27 mouse cellular contexts compared by ENCODE assay signal in genomic region chr13:96468678-96469077, GRCm38 (mm10). TPM values are rescaled to one million over a fixed set of nuclear protein-coding genes. Genes with fewer than 3 reads are reported as not detected.
A peak's percentile ranks its signal among the peaks of the same experiment; 100 is the strongest.
DNase-seq lines count a peak whose midpoint lies in the region; ATAC-seq and TF ChIP-seq lines count a peak whose summit lies in the region.
"Had no signal": no experiment of that assay in that cellular context is flagged by ENCODE, and none has a peak within 500 bp of the region (broad histone marks: within the 10 kb centered on the region; RNA-seq: fewer than 3 reads in every experiment).

No protein-coding gene starts in this region.

- H3K27me3 ChIP-seq in lung, embryonic 14.5 days (ENCODE audit: insufficient read depth, low read length), result no peaks in the 10 kb centered on the region
- H3K27me3 ChIP-seq in lung, embryonic 16.5 days (ENCODE audit: control insufficient read depth, insufficient read depth, low read depth, low read length), result no peaks in the 10 kb centered on the region
- H3K27me3 ChIP-seq: CH12.LX; forebrain, embryonic 13.5 days; forebrain, embryonic 15.5 days had no signal

- no peaks in the 10 kb centered on the region for H3K9me3 ChIP-seq in lung, embryonic 14.5 days (ENCODE audit: low read depth, low read length)
- H3K9me3 ChIP-seq in lung, embryonic 16.5 days (ENCODE audit: control insufficient read depth, low read length), result no peaks in the 10 kb centered on the region
- H3K9me3 ChIP-seq: embryonic facial prominence, embryonic 10.5 days; embryonic facial prominence, embryonic 12.5 days; forebrain, embryonic 13.5 days; forebrain, embryonic 15.5 days; G1E had no signal

- H3K27ac ChIP-seq in lung, embryonic 14.5 days (ENCODE audit: low read depth), result no peak overlapping the region
- peak overlapping the region; percentile 89 for H3K27ac ChIP-seq in lung, embryonic 16.5 days (ENCODE audit: low read length)
- H3K27ac ChIP-seq: embryonic facial prominence, embryonic 10.5 days; embryonic facial prominence, embryonic 12.5 days; forebrain, embryonic 13.5 days; forebrain, embryonic 15.5 days had no signal

- no peak overlapping the region for H3K4me2 ChIP-seq in lung, embryonic 14.5 days
- 0 out of 2 replicates have a peak overlapping the region, but pooled peaks have one; percentile 1 for H3K4me2 ChIP-seq in lung, embryonic 16.5 days (ENCODE audit: low read depth, low read length)
- H3K4me2 ChIP-seq: embryonic facial prominence, embryonic 12.5 days; forebrain, embryonic 13.5 days; forebrain, embryonic 15.5 days had no signal

- TF ChIP-seq CTCF in lung, embryonic 14.5 days (IDR thresholded peaks at IDR 0.05; ENCODE audit: low read depth), result no peak

- H3K4me1 ChIP-seq in lung, embryonic 14.5 days (ENCODE audit: insufficient read depth), result no peaks in the 10 kb centered on the region; the same call in 1 of the 2 replicates
- H3K4me1 ChIP-seq in lung, embryonic 16.5 days (replicated peaks; ENCODE audit: control insufficient read depth, insufficient read depth, low read length), result no peaks in the 10 kb centered on the region; the same call in 1 of the 2 replicates
- H3K4me1 ChIP-seq: embryonic facial prominence, embryonic 10.5 days; embryonic facial prominence, embryonic 12.5 days; forebrain, embryonic 13.5 days; forebrain, embryonic 15.5 days had no signal

- WGBS in lung, embryonic 14.5 days, result 81% methylated on average over 5 of the region's 5 CpGs
- WGBS in lung, embryonic 16.5 days, result 71% methylated on average over 5 of the region's 5 CpGs

- H3K9ac ChIP-seq in lung, embryonic 14.5 days, result no peak overlapping the region
- no peak overlapping the region for H3K9ac ChIP-seq in lung, embryonic 16.5 days (ENCODE audit: low read length)
- H3K9ac ChIP-seq: embryonic facial prominence, embryonic 12.5 days; forebrain, embryonic 13.5 days; forebrain, embryonic 15.5 days had no signal

- H3K4me3 ChIP-seq in lung, embryonic 14.5 days (ENCODE audit: low read depth, low read length), result no peak overlapping the region
- H3K4me3 ChIP-seq in lung, embryonic 16.5 days (ENCODE audit: low read length), result no peak overlapping the region
- H3K4me3 ChIP-seq: embryonic facial prominence, embryonic 10.5 days; embryonic facial prominence, embryonic 12.5 days; forebrain, embryonic 13.5 days; forebrain, embryonic 15.5 days had no signal

- peak; percentile 50 for DNase-seq in lung, embryonic 14.5 days
- DNase-seq in lung, adult 18-20 months, result no peak
- DNase-seq in lung, postnatal 10 days, result no peak
- DNase-seq in lung, postnatal 36 days, result peak; percentile 6
- no peak for DNase-seq in lung, postnatal 25 days (ENCODE audit: low spot score)
- DNase-seq: adrenal gland, adult 8-10 months; adrenal gland, postnatal 14 days; adrenal gland, postnatal 36 days; B cell, adult 2 months; cerebellum, adult 11-12 months; cerebellum, adult 2 months; cerebellum, adult 9-10 months; cerebellum, postnatal 10 days; cerebellum, postnatal 25 days had no signal

- no peak for ATAC-seq in lung, embryonic 14.5 days (ENCODE audit: insufficient read depth)
- ATAC-seq in lung, embryonic 16.5 days (ENCODE audit: low read depth), result peak; percentile 76
- ATAC-seq: activated CD4-positive, CD25-positive, alpha-beta regulatory T cell, adult 4 months; CD4-positive, CD25-positive, alpha-beta regulatory T cell, adult 4 months; forebrain, embryonic 13.5 days; forebrain, embryonic 15.5 days; Patski had no signal

- no peaks in the 10 kb centered on the region for H3K36me3 ChIP-seq in lung, embryonic 14.5 days (ENCODE audit: insufficient read depth)
- no peaks in the 10 kb centered on the region for H3K36me3 ChIP-seq in lung, embryonic 16.5 days (ENCODE audit: control insufficient read depth, insufficient read depth, low read length)
- H3K36me3 ChIP-seq: embryonic facial prominence, embryonic 10.5 days; embryonic facial prominence, embryonic 12.5 days; forebrain, embryonic 15.5 days; G1E had no signal

RNA-seq across cellular contexts. Expression of gene Ankdd1b, which starts 2.3 kb away (rescaled TPM):
- polyA plus RNA-seq in lung, embryonic 14.5 days (2014; fragmentation: Nextera tagmentation; extraction: Ambion mirVana), result not detected in 2 replicates
- 0.13 TPM in 1 of 2 replicates, not detected in the other for polyA plus RNA-seq in lung, embryonic 16.5 days (2015; fragmentation: Nextera tagmentation; extraction: Ambion mirVana)
- polyA plus RNA-seq: activated CD4-positive, CD25-positive, alpha-beta regulatory T cell, adult 4 months; CD4-positive, CD25-positive, alpha-beta regulatory T cell, adult 4 months; forebrain, embryonic 11.5 days; forebrain, embryonic 13.5 days; forebrain, embryonic 15.5 days; G1E had no signal

RNA-seq across cellular contexts. Expression of gene Gm17622, which starts 21.9 kb away (rescaled TPM):
- not detected in 2 replicates for polyA plus RNA-seq in lung, embryonic 14.5 days (2014; fragmentation: Nextera tagmentation; extraction: Ambion mirVana)
- polyA plus RNA-seq in lung, embryonic 16.5 days (2015; fragmentation: Nextera tagmentation; extraction: Ambion mirVana), result not detected in 2 replicates
- polyA plus RNA-seq: activated CD4-positive, CD25-positive, alpha-beta regulatory T cell, adult 4 months; CD4-positive, CD25-positive, alpha-beta regulatory T cell, adult 4 months; cerebellum, adult 2 months; cortical plate, adult 2 months; embryonic facial prominence, embryonic 10.5 days; embryonic facial prominence, embryonic 12.5 days; embryonic facial prominence, embryonic 14.5 days; forebrain, embryonic 11.5 days; forebrain, embryonic 13.5 days; forebrain, embryonic 15.5 days; G1E; Patski had no signal

Comparison
In these comparisons a context has a peak if more than half of its experiments do, and no peak if none do; other contexts are left out.
1. DNase-seq: peak in lung, embryonic 14.5 days (single experiment) and lung, postnatal 36 days (single experiment); none in lung, adult 18-20 months (0 of 2), lung, postnatal 10 days (single experiment) and lung, postnatal 25 days (single experiment).